Mouse (Mus musculus) heart, embryonic 12.5 days (tissue): ENCODE measurements at regions not wholly inside any gene's neighbourhood (a gene's known extent, or its start where the extent isn't known, plus 50 kb on each side); places are given as distances from the start of the nearest gene placed in this dataset.

Experiments
- ATAC-seq: fragments of 200-750 bp; cut with Nextera tagmentation; 2 replicates; pipeline ENCODE4 v1.8.0; 2017; ENCODE audit warnings: moderate TSS enrichment, moderate library complexity; ENCODE audit not compliant: insufficient number of reproducible peaks, low FRiP score
- H3K27ac ChIP-seq: fragments of 300-500 bp; sonication (generic); 2 replicates; pipeline ENCODE4 v1.5.1; 2016; ENCODE audit warnings: mild to moderate bottlenecking, moderate library complexity; ENCODE audit not compliant: poor library complexity, severe bottlenecking
- H3K27me3 ChIP-seq: fragments of 300-500 bp; sonication (generic); replicated peaks from 2 replicates; pipeline ENCODE4 v1.6.1; 2016; ENCODE audit warnings: mild to moderate bottlenecking, moderate library complexity
- H3K36me3 ChIP-seq: fragments of 300-500 bp; sonication (generic); 2 replicates; pipeline ENCODE4 v1.6.1; 2016; ENCODE audit warnings: mild to moderate bottlenecking, moderate library complexity
- H3K4me1 ChIP-seq: fragments of 300-500 bp; sonication (generic); replicated peaks from 2 replicates; pipeline ENCODE4 v1.6.1; 2016; ENCODE audit warnings: mild to moderate bottlenecking
- H3K4me2 ChIP-seq: fragments of 300-500 bp; sonication (generic); 2 replicates; pipeline ENCODE4 v1.6.1; 2016; ENCODE audit warnings: mild to moderate bottlenecking, moderate library complexity
- H3K4me3 ChIP-seq: fragments of 300-500 bp; sonication (generic); 2 replicates; pipeline ENCODE4 v1.5.1; 2016; ENCODE audit warnings: mild to moderate bottlenecking
- H3K9ac ChIP-seq: fragments of 300-500 bp; sonication (generic); 2 replicates; pipeline ENCODE4 v1.6.1; 2016; ENCODE audit warnings: mild to moderate bottlenecking, moderate library complexity
- H3K9me3 ChIP-seq: fragments of 300-500 bp; sonication (generic); replicated peaks from 2 replicates; pipeline ENCODE4 v1.6.1; 2016; ENCODE audit warnings: mild to moderate bottlenecking, moderate library complexity
- WGBS: fragments of 180-500 bp; shearing (Covaris S2); methylation state at CpG from one replicate; pipeline ENCODE4 v1.1.7; 2016; 5-methylcytosine and 5-hydroxymethylcytosine counted together

DNA sequence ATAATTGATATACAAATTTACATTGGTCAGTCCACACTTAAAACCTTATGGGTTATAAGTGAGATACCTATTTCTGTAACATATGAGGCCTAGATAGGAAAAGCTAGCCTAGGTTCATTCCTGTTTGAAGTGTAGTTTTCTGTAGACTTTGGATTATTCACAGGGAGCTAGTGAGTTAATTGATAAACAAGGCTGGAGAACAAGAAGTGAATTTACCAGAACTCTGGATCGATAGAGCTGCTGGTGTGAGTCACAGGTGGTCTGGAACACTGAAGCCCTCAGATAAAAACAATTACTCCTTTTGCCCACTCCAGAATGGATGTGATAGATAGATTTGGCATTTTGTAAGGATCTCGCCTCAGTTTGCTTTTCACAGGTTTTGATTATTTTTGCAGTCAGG, 62.0 kb upstream of the Rtl1 start:
- Histone ChIP-seq H3K9ac (no peak overlapping the region), H3K4me3 (no peak overlapping the region), H3K4me1 (no peaks in the 10 kb centered on the region), H3K9me3 (no peaks in the 10 kb centered on the region), H3K36me3 (peaks cover 15% of the 10 kb centered on the region), H3K27me3 (no peaks in the 10 kb centered on the region), H3K27ac (no peak overlapping the region), H3K4me2 (no peak overlapping the region)
- 78% methylated on average over 2 of the region's 2 CpGs for WGBS
- ATAC-seq: no peak

GRCm38 (mm10) chr12:109674766-109675165, 74.6 kb upstream of the Rtl1 start:
- Histone ChIP-seq H3K4me1 (no peaks in the 10 kb centered on the region), H3K9ac (no peak overlapping the region), H3K36me3 (peaks cover 6% of the 10 kb centered on the region; the same call in 1 of the 2 replicates), H3K4me3 (no peak overlapping the region), H3K27ac (no peak overlapping the region), H3K4me2 (no peak overlapping the region), H3K27me3 (no peaks in the 10 kb centered on the region), H3K9me3 (no peaks in the 10 kb centered on the region)
- ATAC-seq: no peak
- WGBS: 73% methylated on average over 4 of the region's 4 CpGs

GRCm38 (mm10) chr12:109694046-109694445, 93.9 kb upstream of the Rtl1 start:
- no peak overlapping the region for H3K27ac ChIP-seq
- H3K4me2 ChIP-seq: no peak overlapping the region
- peaks cover 50% of the 10 kb centered on the region for H3K36me3 ChIP-seq
- 88% methylated on average over 4 of the region's 4 CpGs for WGBS
- H3K4me1 ChIP-seq: no peaks in the 10 kb centered on the region
- H3K9ac ChIP-seq: no peak overlapping the region
- no peaks in the 10 kb centered on the region for H3K9me3 ChIP-seq
- ATAC-seq: no peak
- no peaks in the 10 kb centered on the region for H3K27me3 ChIP-seq
- no peak overlapping the region for H3K4me3 ChIP-seq

- no peak overlapping the region for H3K4me2 ChIP-seq
- no peak overlapping the region for H3K27ac ChIP-seq
- no peak overlapping the region for H3K4me3 ChIP-seq
- H3K36me3 ChIP-seq: peaks cover 50% of the 10 kb centered on the region
- no peak for ATAC-seq
- no peak overlapping the region for H3K9ac ChIP-seq
- no peaks in the 10 kb centered on the region for H3K4me1 ChIP-seq
- no peaks in the 10 kb centered on the region for H3K27me3 ChIP-seq
- H3K9me3 ChIP-seq: no peaks in the 10 kb centered on the region
- 78% methylated on average over 5 of the region's 5 CpGs for WGBS
Measured at GRCm38 (mm10) chr12:109694801-109695430, 94.8 kb upstream of the Rtl1 start.

DNA sequence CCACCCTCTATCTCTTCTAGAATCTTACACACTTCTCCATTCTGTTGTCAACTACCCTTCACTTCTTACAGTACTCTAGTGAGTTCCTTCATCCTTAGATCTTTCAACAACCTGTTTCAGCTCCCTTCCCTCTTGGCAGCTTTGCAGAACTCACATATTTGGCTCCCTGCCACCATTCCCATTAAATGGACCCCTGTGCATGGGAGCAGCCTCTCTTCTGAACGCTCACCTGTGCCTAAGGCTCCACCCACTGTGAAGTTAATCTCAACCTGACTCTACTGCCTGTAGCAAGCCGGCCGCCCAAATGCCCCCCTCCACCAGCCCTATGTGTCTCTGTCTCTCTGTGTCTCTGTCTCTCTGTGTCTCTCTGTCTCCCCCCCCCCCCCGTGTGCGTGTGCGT, 106.7 kb upstream of the Rtl1 start:
- H3K9ac ChIP-seq: no peak overlapping the region
- H3K4me3 ChIP-seq: no peak overlapping the region
- H3K27me3 ChIP-seq: no peaks in the 10 kb centered on the region
- H3K4me2 ChIP-seq: no peak overlapping the region
- ATAC-seq: no peak
- H3K27ac ChIP-seq: no peak overlapping the region
- WGBS: 67% methylated on average over 6 of the region's 6 CpGs
- H3K9me3 ChIP-seq: no peaks in the 10 kb centered on the region
- peaks cover 6% of the 10 kb centered on the region; the same call in 1 of the 2 replicates for H3K4me1 ChIP-seq
- H3K36me3 ChIP-seq: peaks cover 21% of the 10 kb centered on the region; the same call in 1 of the 2 replicates

GRCm38 (mm10) chr12:109709661-109710060, 109.5 kb upstream of the Rtl1 start:
- 83% methylated on average over 5 of the region's 5 CpGs for WGBS
- Histone ChIP-seq H3K27ac (no peak overlapping the region), H3K4me1 (peaks cover 6% of the 10 kb centered on the region; the same call in 1 of the 2 replicates), H3K27me3 (no peaks in the 10 kb centered on the region), H3K4me3 (no peak overlapping the region), H3K4me2 (no peak overlapping the region), H3K9ac (no peak overlapping the region), H3K36me3 (peaks cover 36% of the 10 kb centered on the region), H3K9me3 (no peaks in the 10 kb centered on the region)
- ATAC-seq: no peak

DNA sequence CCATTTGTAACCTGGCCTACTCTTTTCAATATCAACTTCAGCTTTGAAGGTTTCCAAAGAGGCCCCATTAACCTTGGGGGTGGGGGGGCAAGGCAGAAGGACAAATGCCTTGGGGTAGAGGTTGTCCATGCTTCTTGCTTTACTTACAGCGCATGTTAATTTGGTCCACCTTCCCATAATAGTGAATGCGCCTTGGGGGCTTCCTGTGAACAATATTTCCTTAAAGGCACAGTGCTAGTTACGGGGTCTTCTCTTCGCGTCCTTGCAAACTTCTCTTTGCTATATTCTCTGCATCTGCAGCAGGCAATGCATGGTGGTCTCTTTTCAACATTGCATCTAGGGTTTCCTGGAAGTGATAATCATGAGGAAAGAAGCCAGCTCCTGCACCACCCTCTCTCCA, 111.3 kb upstream of the Rtl1 start:
- ATAC-seq: no peak
- no peak overlapping the region for H3K4me3 ChIP-seq
- no peak overlapping the region for H3K9ac ChIP-seq
- no peak overlapping the region for H3K27ac ChIP-seq
- H3K27me3 ChIP-seq: no peaks in the 10 kb centered on the region
- H3K9me3 ChIP-seq: no peaks in the 10 kb centered on the region
- H3K4me2 ChIP-seq: no peak overlapping the region
- peaks cover 51% of the 10 kb centered on the region for H3K36me3 ChIP-seq
- 93% methylated on average over 5 of the region's 5 CpGs for WGBS
- H3K4me1 ChIP-seq: peaks cover 3% of the 10 kb centered on the region; the same call in 1 of the 2 replicates

- Histone ChIP-seq H3K4me1 (no peaks in the 10 kb centered on the region), H3K4me3 (no peak overlapping the region), H3K36me3 (peaks cover 56% of the 10 kb centered on the region), H3K27me3 (no peaks in the 10 kb centered on the region), H3K9me3 (no peaks in the 10 kb centered on the region), H3K9ac (no peak overlapping the region), H3K4me2 (no peak overlapping the region), H3K27ac (no peak overlapping the region)
- no peak for ATAC-seq
- WGBS: 84% methylated on average over 7 of the region's 7 CpGs
Measured at GRCm38 (mm10) chr12:109711946-109712345, 111.8 kb upstream of the Rtl1 start.

DNA sequence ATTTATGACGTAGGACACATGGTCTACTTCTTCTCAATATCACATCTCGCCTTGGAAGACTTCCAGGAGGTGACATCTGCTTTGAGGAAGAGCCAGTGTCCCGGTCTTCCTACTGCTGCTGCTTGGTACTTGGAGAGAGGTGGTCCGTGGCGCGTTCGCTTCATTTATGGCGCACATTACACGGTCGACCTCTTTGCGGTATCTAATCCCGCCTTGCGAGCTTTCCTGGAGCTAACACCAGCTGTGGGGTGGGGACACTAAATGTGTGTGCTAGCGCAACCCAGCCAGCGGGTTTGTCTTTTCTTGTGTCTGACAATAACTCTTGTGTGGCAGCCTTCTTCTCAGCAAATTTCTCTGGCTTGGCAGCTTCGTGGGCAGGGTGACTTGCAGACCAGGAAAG, 112.3 kb upstream of the Rtl1 start:
- H3K9me3 ChIP-seq: no peaks in the 10 kb centered on the region
- no peaks in the 10 kb centered on the region for H3K27me3 ChIP-seq
- H3K4me1 ChIP-seq: no peaks in the 10 kb centered on the region
- H3K4me3 ChIP-seq: no peak overlapping the region
- H3K36me3 ChIP-seq: peaks cover 58% of the 10 kb centered on the region
- H3K27ac ChIP-seq: no peak overlapping the region
- 90% methylated on average over 16 of the region's 16 CpGs for WGBS
- no peak overlapping the region for H3K9ac ChIP-seq
- H3K4me2 ChIP-seq: no peak overlapping the region
- ATAC-seq: no peak

- H3K4me1 ChIP-seq: no peaks in the 10 kb centered on the region
- no peak overlapping the region for H3K27ac ChIP-seq
- no peaks in the 10 kb centered on the region for H3K27me3 ChIP-seq
- H3K4me2 ChIP-seq: no peak overlapping the region
- H3K4me3 ChIP-seq: no peak overlapping the region
- H3K9ac ChIP-seq: no peak overlapping the region
- no peaks in the 10 kb centered on the region for H3K9me3 ChIP-seq
- ATAC-seq: no peak
- 86% methylated on average over 3 of the region's 3 CpGs for WGBS
- peaks cover 62% of the 10 kb centered on the region for H3K36me3 ChIP-seq
Measured at GRCm38 (mm10) chr12:109713041-109713440, 112.9 kb upstream of the Rtl1 start.

GRCm38 (mm10) chr12:109714061-109714460, 113.9 kb upstream of the Rtl1 start:
- H3K4me3 ChIP-seq: no peak overlapping the region
- H3K27ac ChIP-seq: no peak overlapping the region
- ATAC-seq: no peak
- H3K27me3 ChIP-seq: no peaks in the 10 kb centered on the region
- no peaks in the 10 kb centered on the region for H3K9me3 ChIP-seq
- H3K4me1 ChIP-seq: no peaks in the 10 kb centered on the region
- peaks cover 68% of the 10 kb centered on the region for H3K36me3 ChIP-seq
- 81% methylated on average over 5 of the region's 5 CpGs for WGBS
- no peak overlapping the region for H3K4me2 ChIP-seq
- H3K9ac ChIP-seq: no peak overlapping the region

DNA sequence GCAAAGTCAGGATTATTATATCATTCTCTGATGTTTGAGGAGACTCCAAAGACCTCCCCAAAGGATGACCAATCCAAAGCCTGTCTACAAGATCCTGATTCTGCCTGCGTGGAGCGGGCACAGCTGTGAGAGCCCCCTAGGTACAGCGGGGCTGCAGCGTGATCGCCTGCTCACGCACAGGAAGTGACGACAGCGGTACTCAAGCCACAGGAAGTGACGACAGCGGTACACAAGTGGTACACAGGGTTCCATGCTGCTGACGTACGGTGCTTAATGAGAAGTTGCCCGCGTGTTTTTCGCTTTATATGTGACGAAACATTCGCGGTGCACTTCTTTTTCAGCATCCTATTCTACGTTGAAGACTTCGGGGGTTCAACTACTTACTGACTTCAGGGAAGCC, 116.9 kb upstream of the Rtl1 start:
- WGBS: 86% methylated on average over 20 of the region's 20 CpGs
- no peaks in the 10 kb centered on the region for H3K27me3 ChIP-seq

More for the DNA sequence above, 116.9 kb upstream of the Rtl1 start:
- Histone ChIP-seq H3K27ac (no peak overlapping the region), H3K4me3 (no peak overlapping the region), H3K4me1 (no peaks in the 10 kb centered on the region), H3K4me2 (no peak overlapping the region), H3K36me3 (peaks cover 69% of the 10 kb centered on the region), H3K9me3 (no peaks in the 10 kb centered on the region), H3K9ac (no peak overlapping the region)
- no peak for ATAC-seq
